Mouse (Mus musculus) inflammation-experienced regulatory T-cells (primary cell): Measurements from ENCODE around the gene Rab3il1. TPM values are rescaled to one million over a fixed set of nuclear protein-coding genes. Genes with fewer than 3 reads are reported as not detected.

ENCODE experiments used
- polyA plus RNA-seq, 2 experiments: library from polyadenylated mRNA; unstranded; fragments of 100-300 nt; shearing (Covaris generic); gene quantifications; one replicate each; pipeline ENCODE4 v1.2.1; 2017

The Rab3il1 gene
- polyA plus RNA-seq, result under 1 TPM; 0.27 to 0.37 TPM

DNA sequence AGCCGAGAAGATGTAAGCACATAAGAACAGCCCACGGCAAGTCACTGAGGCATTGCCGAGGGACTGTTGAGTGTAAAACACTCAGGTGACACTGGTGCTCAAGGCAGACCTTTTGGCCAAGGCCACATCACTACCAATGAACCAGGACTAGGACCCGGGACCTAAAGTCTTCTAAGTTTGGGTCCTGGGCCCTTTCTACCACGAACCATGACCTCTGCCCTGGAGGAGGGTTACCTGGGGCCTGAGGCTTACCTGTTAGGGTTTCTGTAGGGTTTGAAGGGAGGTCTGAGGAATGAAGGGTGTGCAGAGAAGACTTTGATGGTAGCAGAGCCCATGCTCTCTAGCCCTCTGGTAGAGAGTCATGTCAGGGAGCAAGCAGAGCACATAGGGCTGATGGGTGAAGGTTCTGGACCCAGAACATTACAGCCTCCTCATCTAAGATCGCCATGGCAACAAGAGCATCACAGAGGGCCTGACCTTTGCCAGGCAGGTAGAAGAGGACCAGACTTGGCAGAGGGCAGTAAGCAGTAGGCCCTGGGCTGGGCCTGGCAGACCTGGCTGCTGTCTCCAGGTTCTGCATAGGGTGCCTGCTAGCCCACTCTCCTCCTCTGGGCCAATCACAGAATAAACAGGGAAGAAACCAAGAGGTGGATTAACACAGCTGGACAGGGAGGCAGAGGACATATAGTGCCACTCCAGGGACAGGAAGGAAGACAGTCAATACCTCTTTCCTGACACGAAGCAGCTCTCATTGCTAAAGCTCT, at the start of gene Rab3il1, which contains the start of gene Best1:
Gene Rab3il1 (plus strand): TSS at position 464 of the 764 bp plus-strand sequence.
Gene Best1 (minus strand): TSS at position 428 of the 764 bp plus-strand sequence.

DNA sequence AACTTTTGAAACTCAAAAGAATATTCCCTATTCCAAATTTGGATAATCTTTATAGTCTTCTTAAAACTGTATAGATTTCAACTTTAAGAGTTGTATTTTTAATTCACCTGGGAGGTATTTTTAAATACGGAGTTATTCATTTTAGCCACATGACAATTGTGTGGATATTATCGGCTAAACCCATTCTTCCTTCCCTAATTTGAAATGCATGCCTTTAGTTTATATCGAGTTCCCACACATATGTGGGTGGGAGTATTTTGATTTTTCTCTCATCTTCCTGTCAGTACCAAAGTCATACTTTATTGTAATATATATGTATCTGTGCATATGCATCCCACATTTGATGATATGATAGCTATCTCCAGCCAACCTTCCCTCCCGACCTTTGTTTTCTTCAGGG, 21.2 kb upstream of the Rab3il1 start, which contains the start of gene Fth1:
Gene Fth1 (plus strand): TSS at position 341 of the 400 bp plus-strand sequence.

GRCm38 (mm10) chr19:10041388-10042148, 40.1 kb downstream of the Rab3il1 start, which contains the start of gene Fads3:
TSS of gene Fads3 (plus strand) at chr19:10041569.

Other genes starting within 250 kb of the Rab3il1 start
- gene Scgb2a2, start 154.1 kb upstream of the Rab3il1 start, polyA plus RNA-seq, result not detected
- gene Incenp, start 102.1 kb upstream of the Rab3il1 start, polyA plus RNA-seq, result 10 to 100 TPM; 37.1 to 42.8 TPM
- gene Fth1, start 21.1 kb upstream of the Rab3il1 start, polyA plus RNA-seq, result 1,000 to 10,000 TPM; 2,093 to 2,421 TPM
- under 1 TPM in 1 of 2 experiments, not detected in 1; 0.33 TPM for gene Best1, start within 50 bp of the Rab3il1 start, polyA plus RNA-seq
- gene Fads3, start 39.9 kb downstream of the Rab3il1 start, polyA plus RNA-seq, result under 1 TPM in 1 of 2 experiments, not detected in 1; 0.75 TPM
- gene Fads2, start 100.1 kb downstream of the Rab3il1 start, polyA plus RNA-seq, result 1 to 10 TPM in 1 of 2 experiments, under 1 TPM in 1; 0.33 to 1.3 TPM
- gene Fads1, start 181.2 kb downstream of the Rab3il1 start, polyA plus RNA-seq, result 10 to 100 TPM; 13.1 to 14.9 TPM
- 100 to 1,000 TPM; 254 to 276 TPM for gene Tmem258, start 202.3 kb downstream of the Rab3il1 start, polyA plus RNA-seq
- gene Fen1, start 202.5 kb downstream of the Rab3il1 start, polyA plus RNA-seq, result 10 to 100 TPM; 19.2 to 34.8 TPM
- gene Myrf, start 239.1 kb downstream of the Rab3il1 start, polyA plus RNA-seq, result 1 to 10 TPM in 1 of 2 experiments, under 1 TPM in 1; 0.19 to 2.5 TPM